Comparison of ENCODE assay signal across 27 mouse cellular contexts in genomic region chr11:96426191-96426590, GRCm38 (mm10). TPM values are rescaled to one million over a fixed set of nuclear protein-coding genes. Genes with fewer than 3 reads are reported as not detected.
DNase-seq lines count a peak whose midpoint lies in the region; ATAC-seq and TF ChIP-seq lines count a peak whose summit lies in the region.
"Had no signal": no experiment of that assay in that cellular context is flagged by ENCODE, and none has a peak within 500 bp of the region (broad histone marks: within the 10 kb centered on the region; RNA-seq: fewer than 3 reads in every experiment).

No protein-coding gene starts in this region.

- no peak overlapping the region for H3K4me3 ChIP-seq in lung, embryonic 14.5 days (ENCODE audit: low read depth, low read length)
- H3K4me3 ChIP-seq in lung, embryonic 16.5 days (ENCODE audit: low read length): no peak overlapping the region
- H3K4me3 ChIP-seq: embryonic facial prominence, embryonic 13.5 days; embryonic facial prominence, embryonic 15.5 days; erythroblast, embryonic 14.5 days; forebrain, embryonic 10.5 days; forebrain, embryonic 12.5 days had no signal

- TF ChIP-seq CTCF in lung, embryonic 14.5 days (IDR thresholded peaks at IDR 0.05; ENCODE audit: low read depth): no peak

- DNase-seq in lung, embryonic 14.5 days: peak; percentile 72
- DNase-seq in lung, postnatal 14 days: no peak
- DNase-seq in lung, postnatal 25 days (ENCODE audit: low spot score): no peak
- peak; percentile 14 for DNase-seq in brain, adult 2 months (ENCODE audit: low read depth, low spot score)
- peak; percentile 26 for DNase-seq in lung, postnatal 36 days
- DNase-seq in cerebellum, postnatal 14 days: no peak
- DNase-seq: adrenal gland, adult 8-10 months; adrenal gland, postnatal 14 days; B cell, adult 2 months; cerebellum, adult 11 months; cerebellum, adult 2 months; cerebellum, adult 9-10 months; cerebellum, postnatal 10 days; cerebellum, postnatal 36 days; embryo, embryonic 11 days had no signal

- no peaks in the 10 kb centered on the region for H3K36me3 ChIP-seq in lung, embryonic 14.5 days (ENCODE audit: insufficient read depth)
- H3K36me3 ChIP-seq in lung, embryonic 16.5 days (ENCODE audit: control insufficient read depth, insufficient read depth, low read length): no peaks in the 10 kb centered on the region
- H3K36me3 ChIP-seq: embryonic facial prominence, embryonic 13.5 days; embryonic facial prominence, embryonic 15.5 days; forebrain, embryonic 10.5 days; forebrain, embryonic 12.5 days; G1E had no signal

- no peak overlapping the region for H3K9ac ChIP-seq in lung, embryonic 14.5 days
- H3K9ac ChIP-seq in lung, embryonic 16.5 days (ENCODE audit: low read length): no peak overlapping the region
- H3K9ac ChIP-seq: embryonic facial prominence, embryonic 13.5 days; embryonic facial prominence, embryonic 15.5 days; forebrain, embryonic 12.5 days had no signal

- peaks cover 12% of the 10 kb centered on the region for H3K4me1 ChIP-seq in lung, embryonic 14.5 days (ENCODE audit: insufficient read depth)
- peaks cover 13% of the 10 kb centered on the region for H3K4me1 ChIP-seq in lung, embryonic 16.5 days (replicated peaks; ENCODE audit: control insufficient read depth, insufficient read depth, low read length)
- H3K4me1 ChIP-seq: embryonic facial prominence, embryonic 15.5 days; forebrain, embryonic 12.5 days had no signal

- no peaks in the 10 kb centered on the region for H3K27me3 ChIP-seq in lung, embryonic 14.5 days (ENCODE audit: insufficient read depth, low read length)
- H3K27me3 ChIP-seq in lung, embryonic 16.5 days (ENCODE audit: control insufficient read depth, insufficient read depth, low read depth, low read length): no peaks in the 10 kb centered on the region
- H3K27me3 ChIP-seq: forebrain, embryonic 12.5 days; Patski had no signal

- no peak overlapping the region for H3K27ac ChIP-seq in lung, embryonic 14.5 days (ENCODE audit: low read depth)
- H3K27ac ChIP-seq in lung, embryonic 16.5 days (ENCODE audit: low read length): peak overlapping the region; percentile 40
- H3K27ac ChIP-seq: embryonic facial prominence, embryonic 13.5 days; embryonic facial prominence, embryonic 15.5 days; forebrain, embryonic 10.5 days; forebrain, embryonic 12.5 days had no signal

- no peaks in the 10 kb centered on the region for H3K9me3 ChIP-seq in lung, embryonic 14.5 days (ENCODE audit: low read depth, low read length)
- H3K9me3 ChIP-seq in lung, embryonic 16.5 days (ENCODE audit: control insufficient read depth, low read length): no peaks in the 10 kb centered on the region
- H3K9me3 ChIP-seq: embryonic facial prominence, embryonic 13.5 days; embryonic facial prominence, embryonic 15.5 days; forebrain, embryonic 12.5 days; G1E had no signal

- peak; percentile 62; the same call in 1 of the 2 replicates for ATAC-seq in lung, embryonic 14.5 days (ENCODE audit: insufficient read depth)
- peak; percentile 76 for ATAC-seq in lung, embryonic 16.5 days (ENCODE audit: low read depth)
- ATAC-seq: activated CD4-positive, CD25-positive, alpha-beta regulatory T cell, adult 4 months; CD4-positive, CD25-positive, alpha-beta regulatory T cell, adult 4 months; forebrain, embryonic 14.5 days; forebrain, embryonic 16.5 days; Patski had no signal

- WGBS in lung, embryonic 14.5 days: 12% methylated on average over 6 of the region's 6 CpGs
- WGBS in lung, embryonic 16.5 days: 5% methylated on average over 6 of the region's 6 CpGs

- no peak overlapping the region for H3K4me2 ChIP-seq in lung, embryonic 14.5 days
- H3K4me2 ChIP-seq in lung, embryonic 16.5 days (ENCODE audit: low read depth, low read length): no peak overlapping the region
- H3K4me2 ChIP-seq: embryonic facial prominence, embryonic 13.5 days; embryonic facial prominence, embryonic 15.5 days; forebrain, embryonic 12.5 days had no signal

RNA-seq across cellular contexts. Expression of gene Skap1, which starts 38.2 kb away (rescaled TPM):
- 0.96 and 1.1 TPM in 2 replicates for polyA plus RNA-seq in lung, embryonic 14.5 days (2014; fragmentation: Nextera tagmentation; extraction: Ambion mirVana)
- polyA plus RNA-seq in lung, embryonic 16.5 days (2015; fragmentation: Nextera tagmentation; extraction: Ambion mirVana): 2.1 and 4.5 TPM in 2 replicates
- polyA plus RNA-seq: erythroblast, embryonic 14.5 days; G1E had no signal

Comparison
In these comparisons a context has a peak if more than half of its experiments do, and no peak if none do; other contexts are left out.
1. DNase-seq: peak in lung, embryonic 14.5 days (single experiment), brain, adult 2 months (single experiment) and lung, postnatal 36 days (single experiment); none in lung, postnatal 14 days (single experiment), lung, postnatal 25 days (single experiment) and cerebellum, postnatal 14 days (0 of 2).